Mouse (Mus musculus): ENCODE measurements around the gene Eln. TPM values are rescaled to one million over a fixed set of nuclear protein-coding genes. Genes with fewer than 3 reads are reported as not detected.

The Eln gene
- total RNA-seq, 1 experiment = 0.98 TPM

DNA sequence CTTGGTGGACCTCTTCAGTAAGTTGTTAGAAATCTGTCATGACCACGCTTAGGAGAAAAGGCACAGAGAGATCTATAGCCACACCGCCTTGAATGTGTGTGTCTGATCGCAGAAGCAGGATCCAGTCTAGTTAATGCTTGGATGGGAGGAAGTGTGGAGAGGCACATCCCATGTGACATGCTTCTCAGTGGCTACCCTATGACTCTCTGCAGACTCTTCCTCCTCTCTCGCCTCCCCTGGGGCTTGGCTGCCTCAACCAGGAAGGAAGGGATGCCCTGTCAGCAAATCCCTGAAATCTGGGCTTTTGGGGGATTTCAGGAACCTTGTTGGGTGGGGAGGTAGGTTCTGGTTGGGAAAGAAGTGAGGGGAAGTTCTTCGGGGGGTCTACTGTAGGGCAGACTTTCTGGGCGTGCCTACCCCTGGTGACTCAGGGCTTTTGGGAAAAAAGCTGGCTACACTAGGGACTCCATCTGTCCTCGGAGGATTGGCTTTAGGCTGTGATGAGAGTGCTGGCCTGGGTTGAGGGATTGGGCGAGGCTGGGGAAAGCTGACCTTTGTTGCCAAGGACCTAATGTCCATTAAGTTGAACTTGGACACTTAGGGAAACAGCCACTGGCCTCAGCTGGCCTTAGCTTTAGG is 20.0 kb downstream of the Eln start:
- Histone ChIP-seq H3K4me1 (ENCODE audit: control insufficient read depth in 2 of 2, insufficient read depth in 2 of 2, low read length in 2 of 2, poor library complexity in 1 of 2) (peaks cover 0 to 6% of the 10 kb centered on the region in 2 experiments; a peak in 1 of 4 replicates), H3K9ac (ENCODE audit: insufficient read depth, low read depth, low read length, poor library complexity, severe bottlenecking) (no peak overlapping the region), H3K27ac (ENCODE audit: insufficient read depth, low read depth, low read length, poor library complexity, severe bottlenecking) (no peak overlapping the region), H3K36me3 (ENCODE audit: control insufficient read depth, insufficient read depth, low read length, poor library complexity, severe bottlenecking) (no peaks in the 10 kb centered on the region), H3K4me3 (ENCODE audit: insufficient read depth in 1 of 2, low read depth in 1 of 2, low read length in 2 of 2, poor library complexity in 1 of 2, severe bottlenecking in 1 of 2) (no peak overlapping the region), H3K9me3 (ENCODE audit: control insufficient read depth, insufficient read depth, low read depth, low read length) (no peaks in the 10 kb centered on the region)
- in situ Hi-C loops (cut with MboI; ENCODE audit: low sequenced_read_pairs in 2 of 2, unreplicated experiment in 2 of 2) = no loop called here
- DNase-seq (ENCODE audit: low read depth, low spot score) = no peak
- no peak for TF ChIP-seq CHD2 (IDR thresholded peaks at IDR 0.05; ENCODE audit: low read depth, low read length)
- TF ChIP-seq MAFK (IDR thresholded peaks at IDR 0.05; ENCODE audit: insufficient read depth, low read depth, low read length) = no peak
- TF ChIP-seq ZC3H11A (IDR thresholded peaks at IDR 0.05; ENCODE audit: borderline replicate concordance, low read depth, low read length) = no peak
- TF ChIP-seq HCFC1 (IDR thresholded peaks at IDR 0.05; ENCODE audit: borderline replicate concordance, insufficient read depth, low read length) = no peak
- no peak for TF ChIP-seq ZNF384 (IDR thresholded peaks at IDR 0.05; ENCODE audit: low read depth, low read length)

DNA sequence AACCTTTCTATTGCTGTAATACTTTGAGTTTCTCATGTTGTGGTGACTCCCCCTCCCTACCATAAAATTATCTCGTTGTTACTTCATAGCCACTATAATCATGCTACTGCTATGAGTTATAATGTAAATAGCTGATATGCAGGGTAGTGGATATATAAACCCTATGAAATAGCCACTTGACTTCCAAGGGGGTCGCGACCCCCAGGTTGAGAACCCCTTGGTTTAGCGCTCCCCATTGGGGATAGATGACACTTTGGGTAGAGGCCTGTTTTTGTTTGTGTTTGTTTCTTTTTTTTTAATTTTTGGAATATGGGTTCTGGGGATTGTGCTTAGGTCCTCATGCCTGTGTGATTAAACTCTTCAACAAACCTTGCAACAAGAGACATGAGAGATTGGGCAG is 21.8 kb downstream of the Eln start:
- no peaks in the 10 kb centered on the region for H3K9me3 ChIP-seq (ENCODE audit: control insufficient read depth, insufficient read depth, low read depth, low read length)
- no peak for DNase-seq (ENCODE audit: low read depth, low spot score)
- no peak overlapping the region for H3K27ac ChIP-seq (ENCODE audit: insufficient read depth, low read depth, low read length, poor library complexity, severe bottlenecking)
- no peaks in the 10 kb centered on the region for H3K36me3 ChIP-seq (ENCODE audit: control insufficient read depth, insufficient read depth, low read length, poor library complexity, severe bottlenecking)
- H3K4me3 ChIP-seq (ENCODE audit: insufficient read depth in 1 of 2, low read depth in 1 of 2, low read length in 2 of 2, poor library complexity in 1 of 2, severe bottlenecking in 1 of 2) = no peak overlapping the region
- in situ Hi-C loops (cut with MboI; ENCODE audit: low sequenced_read_pairs in 2 of 2, unreplicated experiment in 2 of 2) = no loop called here
- H3K4me1 ChIP-seq (ENCODE audit: control insufficient read depth in 2 of 2, insufficient read depth in 2 of 2, low read length in 2 of 2, poor library complexity in 1 of 2) = peaks cover 0 to 6% of the 10 kb centered on the region in 2 experiments; a peak in 1 of 4 replicates
- TF ChIP-seq CHD2 (IDR thresholded peaks at IDR 0.05; ENCODE audit: low read depth, low read length) (peak; percentile 94), ZNF384 (IDR thresholded peaks at IDR 0.05; ENCODE audit: low read depth, low read length) (no peak), HCFC1 (IDR thresholded peaks at IDR 0.05; ENCODE audit: borderline replicate concordance, insufficient read depth, low read length) (no peak), MAFK (IDR thresholded peaks at IDR 0.05; ENCODE audit: insufficient read depth, low read depth, low read length) (no peak)
- no peak overlapping the region for H3K9ac ChIP-seq (ENCODE audit: insufficient read depth, low read depth, low read length, poor library complexity, severe bottlenecking)

DNA sequence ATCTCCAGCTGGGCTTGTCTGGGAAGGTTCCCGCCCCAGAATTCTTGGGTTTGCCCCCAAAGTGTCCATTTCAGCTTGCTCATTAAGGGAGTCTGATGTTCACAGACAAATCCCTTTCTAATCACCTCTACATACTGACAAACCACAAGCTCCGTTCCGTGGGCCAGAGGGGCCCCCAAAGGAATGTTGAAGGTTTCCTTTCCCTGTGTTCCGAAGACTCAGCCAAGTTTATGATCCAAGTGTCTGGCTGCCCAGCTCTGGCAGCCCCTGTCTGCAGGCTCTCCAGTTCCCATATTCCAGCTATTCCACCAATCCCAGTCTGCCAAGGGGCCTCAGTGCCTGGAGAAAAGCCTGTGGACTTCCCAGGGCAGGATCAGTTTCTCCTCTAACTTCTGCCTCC is 27.1 kb downstream of the Eln start:
- H3K9ac ChIP-seq (ENCODE audit: insufficient read depth, low read depth, low read length, poor library complexity, severe bottlenecking) = no peak overlapping the region
- H3K4me1 ChIP-seq (ENCODE audit: control insufficient read depth in 2 of 2, insufficient read depth in 2 of 2, low read length in 2 of 2, poor library complexity in 1 of 2) = no peaks in the 10 kb centered on the region
- H3K36me3 ChIP-seq (ENCODE audit: control insufficient read depth, insufficient read depth, low read length, poor library complexity, severe bottlenecking) = no peaks in the 10 kb centered on the region
- H3K27ac ChIP-seq (ENCODE audit: insufficient read depth, low read depth, low read length, poor library complexity, severe bottlenecking) = no peak overlapping the region
- in situ Hi-C loops (cut with MboI; ENCODE audit: low sequenced_read_pairs in 2 of 2, unreplicated experiment in 2 of 2) = no loop called here
- no peak for DNase-seq (ENCODE audit: low read depth, low spot score)
- no peaks in the 10 kb centered on the region for H3K9me3 ChIP-seq (ENCODE audit: control insufficient read depth, insufficient read depth, low read depth, low read length)
- no peak for TF ChIP-seq CHD2 (IDR thresholded peaks at IDR 0.05; ENCODE audit: low read depth, low read length)
- no peak for TF ChIP-seq HCFC1 (IDR thresholded peaks at IDR 0.05; ENCODE audit: borderline replicate concordance, insufficient read depth, low read length)
- no peak for TF ChIP-seq ZNF384 (IDR thresholded peaks at IDR 0.05; ENCODE audit: low read depth, low read length)
- TF ChIP-seq MAFK (IDR thresholded peaks at IDR 0.05; ENCODE audit: insufficient read depth, low read depth, low read length) = no peak
- no peak for TF ChIP-seq ZC3H11A (IDR thresholded peaks at IDR 0.05; ENCODE audit: borderline replicate concordance, low read depth, low read length)
- no peak overlapping the region for H3K4me3 ChIP-seq (ENCODE audit: insufficient read depth in 1 of 2, low read depth in 1 of 2, low read length in 2 of 2, poor library complexity in 1 of 2, severe bottlenecking in 1 of 2)

DNA sequence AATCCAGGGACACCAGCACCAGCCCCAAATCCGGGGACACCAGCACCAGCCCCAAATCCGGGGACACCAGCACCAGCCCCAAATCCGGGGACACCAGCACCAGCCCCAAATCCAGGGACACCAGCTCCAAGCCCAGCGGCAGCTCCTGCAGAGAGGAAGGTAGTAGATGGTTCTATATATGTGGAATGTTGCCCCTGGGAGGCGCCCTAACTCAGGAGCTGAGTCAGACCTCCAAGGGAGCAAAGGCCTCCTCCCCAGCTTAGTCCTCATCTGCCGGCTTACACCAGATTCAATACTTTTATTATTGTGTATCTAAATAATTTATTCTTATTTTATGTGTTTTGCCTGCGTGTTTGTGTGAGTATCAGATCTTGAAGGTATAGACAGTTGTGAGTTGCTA is 36.0 kb downstream of the Eln start:
- no peak for DNase-seq (ENCODE audit: low read depth, low spot score)
- no peak for TF ChIP-seq HCFC1 (IDR thresholded peaks at IDR 0.05; ENCODE audit: borderline replicate concordance, insufficient read depth, low read length)
- TF ChIP-seq MAFK (IDR thresholded peaks at IDR 0.05; ENCODE audit: insufficient read depth, low read depth, low read length) = no peak
- TF ChIP-seq CHD2 (IDR thresholded peaks at IDR 0.05; ENCODE audit: low read depth, low read length) = no peak
- no peak for TF ChIP-seq ZC3H11A (IDR thresholded peaks at IDR 0.05; ENCODE audit: borderline replicate concordance, low read depth, low read length)
- TF ChIP-seq ZNF384 (IDR thresholded peaks at IDR 0.05; ENCODE audit: low read depth, low read length) = no peak
- no peak overlapping the region for H3K27ac ChIP-seq (ENCODE audit: insufficient read depth, low read depth, low read length, poor library complexity, severe bottlenecking)
- H3K4me3 ChIP-seq (ENCODE audit: insufficient read depth in 1 of 2, low read depth in 1 of 2, low read length in 2 of 2, poor library complexity in 1 of 2, severe bottlenecking in 1 of 2) = no peak overlapping the region
- H3K4me1 ChIP-seq (ENCODE audit: control insufficient read depth in 2 of 2, insufficient read depth in 2 of 2, low read length in 2 of 2, poor library complexity in 1 of 2) = no peaks in the 10 kb centered on the region; a peak in 1 of 4 replicates
- in situ Hi-C loops (cut with MboI; ENCODE audit: low sequenced_read_pairs in 2 of 2, unreplicated experiment in 2 of 2) = no loop called here
- no peaks in the 10 kb centered on the region for H3K9me3 ChIP-seq (ENCODE audit: control insufficient read depth, insufficient read depth, low read depth, low read length)
- H3K9ac ChIP-seq (ENCODE audit: insufficient read depth, low read depth, low read length, poor library complexity, severe bottlenecking) = no peak overlapping the region
- H3K36me3 ChIP-seq (ENCODE audit: control insufficient read depth, insufficient read depth, low read length, poor library complexity, severe bottlenecking) = no peaks in the 10 kb centered on the region
